Mouse (Mus musculus): ENCODE data around the gene Zfp790. TPM values are rescaled to one million over a fixed set of nuclear protein-coding genes. Genes with fewer than 3 reads are reported as not detected.
"Not testable (repeated sequence)": the region's sequence is repeated elsewhere in the genome, so short reads cannot be mapped to it uniquely, and the experiment has no call there.

The Zfp790 gene
- polyA plus RNA-seq, 1 experiment from 2014 or later, result 23.0 TPM

- WGBS, result 6% methylated on average over 32 of the region's 32 CpGs
Observed at GRCm38 (mm10) chr7:29859532-29860517, 43.9 kb downstream of the Zfp790 start, which contains the start of gene Zfp420. Zfp420 (plus strand) TSS chr7:29859979.

GRCm38 (mm10) chr7:29861660-29862059 lies 45.7 kb downstream of the Zfp790 start:
- peaks cover 6% of the 10 kb centered on the region; the same call in 1 of the 2 replicates for H3K4me1 ChIP-seq (ENCODE audit: control insufficient read depth, insufficient read depth, low read length)
- H3K9ac ChIP-seq (ENCODE audit: low read length), result no peak overlapping the region
- no peak for DNase-seq (ENCODE audit: low spot score)
- no peak overlapping the region for H3K4me2 ChIP-seq (ENCODE audit: low read length)
- H3K27me3 ChIP-seq (replicated peaks; ENCODE audit: control insufficient read depth, insufficient read depth, low read length), result no peaks in the 10 kb centered on the region
- 84% methylated on average over 7 of the region's 7 CpGs for WGBS
- ATAC-seq, result no peak
- H3K9me3 ChIP-seq (replicated peaks; ENCODE audit: control insufficient read depth, low read length), result no peaks in the 10 kb centered on the region
- no peaks in the 10 kb centered on the region for H3K36me3 ChIP-seq (ENCODE audit: control insufficient read depth, insufficient read depth, low read length)
- no peak overlapping the region for H3K4me3 ChIP-seq (ENCODE audit: low read depth, low read length)
- H3K27ac ChIP-seq (ENCODE audit: low read depth, low read length), result no peak overlapping the region

More at GRCm38 (mm10) chr7:29859532-29860517, 43.9 kb downstream of the Zfp790 start, which contains the start of gene Zfp420:
- peak within 1 kb of the TSS; percentile 55 for H3K4me2 ChIP-seq (ENCODE audit: low read length)
- H3K4me1 ChIP-seq (ENCODE audit: control insufficient read depth, insufficient read depth, low read length), result peaks cover 6% of the 10 kb centered on the region; the same call in 1 of the 2 replicates
- DNase-seq (ENCODE audit: low spot score) (peak; percentile 98), ATAC-seq (peak; percentile 99)
- H3K36me3 ChIP-seq (ENCODE audit: control insufficient read depth, insufficient read depth, low read length), result no peaks in the 10 kb centered on the region
- H3K9me3 ChIP-seq (replicated peaks; ENCODE audit: control insufficient read depth, low read length), result no peaks in the 10 kb centered on the region
- peak within 1 kb of the TSS; percentile 52; the same call in 1 of the 2 replicates for H3K27ac ChIP-seq (ENCODE audit: low read depth, low read length)
- H3K9ac ChIP-seq (ENCODE audit: low read length), result peak within 1 kb of the TSS; percentile 60
- H3K4me3 ChIP-seq (ENCODE audit: low read depth, low read length), result peak within 1 kb of the TSS; percentile 47
- no peaks in the 10 kb centered on the region for H3K27me3 ChIP-seq (replicated peaks; ENCODE audit: control insufficient read depth, insufficient read depth, low read length)

GRCm38 (mm10) chr7:29874256-29874655 lies 58.3 kb downstream of the Zfp790 start:
- Histone ChIP-seq H3K9me3 (replicated peaks; ENCODE audit: control insufficient read depth, low read length) (peaks cover 32% of the 10 kb centered on the region), H3K4me1 (ENCODE audit: control insufficient read depth, insufficient read depth, low read length) (no peaks in the 10 kb centered on the region), H3K4me2 (ENCODE audit: low read length) (no peak overlapping the region), H3K27me3 (replicated peaks; ENCODE audit: control insufficient read depth, insufficient read depth, low read length) (no peaks in the 10 kb centered on the region), H3K4me3 (ENCODE audit: low read depth, low read length) (no peak overlapping the region), H3K36me3 (ENCODE audit: control insufficient read depth, insufficient read depth, low read length) (peaks cover 19% of the 10 kb centered on the region), H3K9ac (ENCODE audit: low read length) (no peak overlapping the region), H3K27ac (ENCODE audit: low read depth, low read length) (no peak overlapping the region)
- 92% methylated on average over 10 of the region's 10 CpGs for WGBS
- DNase-seq (ENCODE audit: low spot score) (no peak), ATAC-seq (no peak)

- ATAC-seq; H3K27ac ChIP-seq (ENCODE audit: low read depth, low read length); H3K27me3 ChIP-seq (replicated peaks; ENCODE audit: control insufficient read depth, insufficient read depth, low read length); H3K4me1 ChIP-seq (ENCODE audit: control insufficient read depth, insufficient read depth, low read length); DNase-seq (ENCODE audit: low spot score); H3K4me2 ChIP-seq (ENCODE audit: low read length); H3K4me3 ChIP-seq (ENCODE audit: low read depth, low read length); H3K9ac ChIP-seq (ENCODE audit: low read length): not testable (repeated sequence)
- Histone ChIP-seq H3K9me3 (replicated peaks; ENCODE audit: control insufficient read depth, low read length) (peaks cover 28% of the 10 kb centered on the region), H3K36me3 (ENCODE audit: control insufficient read depth, insufficient read depth, low read length) (peaks cover 19% of the 10 kb centered on the region)
- 94% methylated on average over 9 of the region's 9 CpGs for WGBS
Observed at GRCm38 (mm10) chr7:29877561-29877960, 61.6 kb downstream of the Zfp790 start.

- Histone ChIP-seq H3K9me3 (replicated peaks; ENCODE audit: control insufficient read depth, low read length) (peaks cover 14% of the 10 kb centered on the region), H3K4me1 (ENCODE audit: control insufficient read depth, insufficient read depth, low read length) (no peaks in the 10 kb centered on the region), H3K27ac (ENCODE audit: low read depth, low read length) (no peak overlapping the region), H3K36me3 (ENCODE audit: control insufficient read depth, insufficient read depth, low read length) (peaks cover 8% of the 10 kb centered on the region), H3K4me2 (ENCODE audit: low read length) (no peak overlapping the region), H3K27me3 (replicated peaks; ENCODE audit: control insufficient read depth, insufficient read depth, low read length) (no peaks in the 10 kb centered on the region), H3K9ac (ENCODE audit: low read length) (no peak overlapping the region), H3K4me3 (ENCODE audit: low read depth, low read length) (no peak overlapping the region)
- ATAC-seq (no peak), DNase-seq (ENCODE audit: low spot score) (no peak)
- WGBS, result 53% methylated on average over 7 of the region's 7 CpGs
Observed at GRCm38 (mm10) chr7:29880056-29880455, 64.1 kb downstream of the Zfp790 start.

MicroRNA genes within 50 kb of the gene (microRNA counts, 519-probe panel; counts per million panel counts)
- microRNA mmu-miR-1964, result not detected

Small RNAs within 50 kb of the gene (microRNA-seq; reads per million reads assigned to microRNA genes)
- 1.9 reads per million, percentile 8 among the genes with 10 or more reads in this experiment for gene Mir1964

Other genes starting within 250 kb of the Zfp790 start
- gene Catsperg2, start 89.1 kb upstream of the Zfp790 start, polyA plus RNA-seq (2014; fragmentation: Nextera tagmentation; extraction: Ambion mirVana), result 0.17 and 0.20 TPM in 2 replicates
- gene Zfp84, start 47.6 kb upstream of the Zfp790 start, polyA plus RNA-seq (2014; fragmentation: Nextera tagmentation; extraction: Ambion mirVana), result 18.3 and 23.9 TPM in 2 replicates
- 15.8 and 17.0 TPM in 2 replicates for gene Zfp30, start 32.1 kb upstream of the Zfp790 start, polyA plus RNA-seq (2014; fragmentation: Nextera tagmentation; extraction: Ambion mirVana)
- gene Zfp940, start 37.6 kb downstream of the Zfp790 start, polyA plus RNA-seq (2014; fragmentation: Nextera tagmentation; extraction: Ambion mirVana), result 15.7 and 17.1 TPM in 2 replicates
- 16.5 and 21.6 TPM in 2 replicates for gene Zfp420, start 43.9 kb downstream of the Zfp790 start, polyA plus RNA-seq (2014; fragmentation: Nextera tagmentation; extraction: Ambion mirVana)
- 19.2 and 20.5 TPM in 2 replicates for gene Zfp27, start 90.5 kb downstream of the Zfp790 start, polyA plus RNA-seq (2014; fragmentation: Nextera tagmentation; extraction: Ambion mirVana)
- gene Zfp383, start 92.1 kb downstream of the Zfp790 start, polyA plus RNA-seq (2014; fragmentation: Nextera tagmentation; extraction: Ambion mirVana), result 9.9 and 10.5 TPM in 2 replicates
- 9.2 and 15.7 TPM in 2 replicates for gene Zfp74, start 138.0 kb downstream of the Zfp790 start, polyA plus RNA-seq (2014; fragmentation: Nextera tagmentation; extraction: Ambion mirVana)
- 2.9 and 4.3 TPM in 2 replicates for gene Zfp568, start 167.8 kb downstream of the Zfp790 start, polyA plus RNA-seq (2014; fragmentation: Nextera tagmentation; extraction: Ambion mirVana)
- gene Zfp14, start 235.3 kb downstream of the Zfp790 start, polyA plus RNA-seq (2014; fragmentation: Nextera tagmentation; extraction: Ambion mirVana), result 14.3 and 17.1 TPM in 2 replicates